Mouse (Mus musculus) Muller cell, postnatal 12 days (primary cell): Measurements from ENCODE around the gene Mum1.

ENCODE experiments used
- DNase-seq: peaks from one replicate; pipeline ENCODE4 v3.0.0-alpha.2; 2015; ENCODE audit errors: inconsistent ontology term

Gene Mum1

GRCm38 (mm10) chr10:80250573-80250972 lies 24.3 kb downstream of the Mum1 start:
- no peak for DNase-seq

- no peak for DNase-seq
Observed at GRCm38 (mm10) chr10:80252011-80252410, 25.8 kb downstream of the Mum1 start.

- DNase-seq: no peak
Observed at GRCm38 (mm10) chr10:80252493-80253274, 26.4 kb downstream of the Mum1 start.

- no peak for DNase-seq
Observed at GRCm38 (mm10) chr10:80253551-80253950, 27.3 kb downstream of the Mum1 start.

- no peak for DNase-seq
Observed at GRCm38 (mm10) chr10:80254331-80255297, 28.4 kb downstream of the Mum1 start.

GRCm38 (mm10) chr10:80255881-80256535 lies 29.8 kb downstream of the Mum1 start:
- no peak for DNase-seq

GRCm38 (mm10) chr10:80257936-80258335 lies 31.7 kb downstream of the Mum1 start:
- no peak for DNase-seq

- no peak for DNase-seq
Observed at GRCm38 (mm10) chr10:80258752-80259462, 32.7 kb downstream of the Mum1 start.

- DNase-seq: no peak
Observed at GRCm38 (mm10) chr10:80259463-80259805, 33.2 kb downstream of the Mum1 start.

GRCm38 (mm10) chr10:80259861-80260641 lies 33.8 kb downstream of the Mum1 start:
- peak; percentile 88 for DNase-seq

- DNase-seq: peak; percentile 100
Observed at GRCm38 (mm10) chr10:80260642-80261584, 34.7 kb downstream of the Mum1 start, which contains the start of the genes Gamt and Dazap1. TSS of gene Gamt (minus strand) at chr10:80261012. TSS of gene Dazap1 (plus strand) at chr10:80261486.

GRCm38 (mm10) chr10:80261585-80261968 lies 35.3 kb downstream of the Mum1 start:
- DNase-seq: peak; percentile 98

- DNase-seq: no peak
Observed at GRCm38 (mm10) chr10:80262169-80262568, 35.9 kb downstream of the Mum1 start.

GRCm38 (mm10) chr10:80262776-80263365 lies 36.6 kb downstream of the Mum1 start:
- no peak for DNase-seq

- peak; percentile 98 for DNase-seq
Observed at GRCm38 (mm10) chr10:80264341-80265148, 38.3 kb downstream of the Mum1 start.

- no peak for DNase-seq
Observed at GRCm38 (mm10) chr10:80265149-80265486, 38.9 kb downstream of the Mum1 start.

GRCm38 (mm10) chr10:80270099-80270498 lies 43.9 kb downstream of the Mum1 start:
- no peak for DNase-seq

GRCm38 (mm10) chr10:80270734-80271181 lies 44.5 kb downstream of the Mum1 start:
- no peak for DNase-seq
